Mouse (Mus musculus) stomach, embryonic 16.5 days (tissue): ENCODE data around the gene Gsto2. TPM values are rescaled to one million over a fixed set of nuclear protein-coding genes. Genes with fewer than 3 reads are reported as not detected.

Source experiments
- ATAC-seq: fragments of 200-750 bp; cut with Nextera tagmentation; 2 replicates; pipeline ENCODE4 v1.8.0; 2017; ENCODE audit warnings: moderate number of reproducible peaks, moderate TSS enrichment; ENCODE audit not compliant: insufficient read depth, low FRiP score
- H3K27ac ChIP-seq: fragments of 300-500 bp; sonication (generic); 2 replicates; pipeline ENCODE4 v1.5.1; 2014; ENCODE audit warnings: low read length
- H3K27me3 ChIP-seq: fragments of 300-500 bp; sonication (generic); 2 replicates; pipeline ENCODE4 v1.6.1; 2014; ENCODE audit warnings: low read length, control low read depth, mixed read lengths; ENCODE audit not compliant: control insufficient read depth, insufficient read depth
- H3K36me3 ChIP-seq: fragments of 300-500 bp; sonication (generic); 2 replicates; pipeline ENCODE4 v1.6.1; 2014; ENCODE audit warnings: low read length; ENCODE audit not compliant: control insufficient read depth, insufficient read depth
- H3K4me1 ChIP-seq: fragments of 300-500 bp; sonication (generic); 2 replicates; pipeline ENCODE4 v1.6.1; 2014; ENCODE audit warnings: low read length, control low read depth, mixed read lengths; ENCODE audit not compliant: control insufficient read depth, insufficient read depth
- H3K4me2 ChIP-seq: fragments of 300-500 bp; sonication (generic); 2 replicates; pipeline ENCODE4 v1.6.1; 2014; ENCODE audit warnings: low read depth, low read length, mixed read lengths
- H3K4me3 ChIP-seq: fragments of 300-500 bp; sonication (generic); replicated peaks from 2 replicates; pipeline ENCODE4 v1.5.1; 2014; ENCODE audit warnings: mild to moderate bottlenecking, low read length
- H3K9ac ChIP-seq: fragments of 300-500 bp; sonication (generic); 2 replicates; pipeline ENCODE4 v1.6.1; 2014; ENCODE audit warnings: low read length
- H3K9me3 ChIP-seq: fragments of 300-500 bp; sonication (generic); replicated peaks from 2 replicates; pipeline ENCODE4 v1.6.1; 2016; ENCODE audit warnings: low read length, control low read depth; ENCODE audit not compliant: control insufficient read depth
- WGBS: fragments of 180-500 bp; shearing (Covaris S2); extraction: QIAGEN DNeasy Blood & Tissue Kit; methylation state at CpG from one replicate; pipeline ENCODE4 v1.1.7; 2014; 5-methylcytosine and 5-hydroxymethylcytosine counted together
- polyA plus RNA-seq: library from polyadenylated mRNA; unstranded; fragments of >200 nt; fragmentation: Nextera tagmentation; extraction: Ambion mirVana; gene quantifications from 2 replicates; pipeline ENCODE4 v1.2.1, GENCODE M21; 2015

Gsto2 gene
- polyA plus RNA-seq, 1 experiment from 2014 or later: 2.0 TPM

DNA sequence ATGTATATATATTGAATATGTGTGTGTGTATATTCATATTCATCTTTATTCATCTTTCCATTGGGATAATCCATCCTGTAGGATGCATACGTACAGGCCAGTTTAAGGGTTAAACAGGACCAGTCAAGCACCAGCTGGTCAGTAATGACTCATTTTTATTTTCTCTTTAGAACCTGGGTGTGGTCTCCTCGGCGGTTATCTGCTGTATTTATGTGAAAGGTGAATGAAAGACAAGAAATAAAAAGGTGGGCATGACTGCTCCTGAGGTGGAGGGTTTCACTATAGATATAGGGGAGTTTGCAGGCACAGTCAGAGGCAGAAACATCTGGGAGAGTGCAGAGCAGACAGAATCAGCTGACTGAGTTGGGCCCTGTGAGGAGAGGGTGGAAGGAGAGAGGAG, 4.2 kb downstream of the Gsto2 start:
- no peaks in the 10 kb centered on the region for H3K36me3 ChIP-seq
- H3K9ac ChIP-seq: no peak overlapping the region
- peaks cover 3% of the 10 kb centered on the region; the same call in 1 of the 2 replicates for H3K4me1 ChIP-seq
- H3K27me3 ChIP-seq: no peaks in the 10 kb centered on the region
- 33% methylated on average over 3 of the region's 3 CpGs for WGBS
- H3K27ac ChIP-seq: peak overlapping the region; percentile 14; the same call in 1 of the 2 replicates
- no peak overlapping the region for H3K4me2 ChIP-seq
- H3K4me3 ChIP-seq: no peak overlapping the region
- ATAC-seq: no peak
- no peaks in the 10 kb centered on the region for H3K9me3 ChIP-seq

DNA sequence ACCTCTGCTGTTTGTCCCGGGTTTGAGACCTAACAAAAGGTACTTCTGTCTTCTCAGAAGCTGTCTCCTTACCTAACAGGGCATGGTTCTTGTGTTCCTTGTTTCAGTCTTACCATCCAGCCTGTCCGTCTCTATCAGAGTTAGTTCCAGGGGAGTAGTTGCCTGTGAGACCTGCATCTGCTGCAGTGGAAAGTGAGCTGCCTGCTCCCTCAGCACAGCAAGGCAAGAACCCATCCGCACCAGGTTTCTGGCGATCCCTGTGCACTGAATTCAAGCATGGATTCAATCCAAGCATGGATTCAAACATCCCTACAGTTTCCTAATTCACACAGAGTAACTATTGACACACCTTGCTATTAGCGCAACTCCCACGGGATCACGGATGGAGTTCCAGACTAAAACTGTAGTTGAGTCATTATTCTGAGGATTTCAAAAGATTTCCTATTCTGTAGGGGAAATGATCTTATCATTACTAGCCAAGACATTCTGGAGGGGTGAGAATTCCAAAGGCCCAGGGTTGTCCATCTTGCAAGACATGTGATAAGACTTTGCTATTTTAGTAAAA, 4.8 kb downstream of the Gsto2 start:
- no peak for ATAC-seq
- no peak overlapping the region for H3K9ac ChIP-seq
- no peak overlapping the region for H3K4me3 ChIP-seq
- WGBS: 71% methylated on average over 7 of the region's 7 CpGs
- no peaks in the 10 kb centered on the region for H3K9me3 ChIP-seq
- H3K36me3 ChIP-seq: no peaks in the 10 kb centered on the region
- H3K27me3 ChIP-seq: no peaks in the 10 kb centered on the region
- peak overlapping the region; percentile 14; the same call in 1 of the 2 replicates for H3K27ac ChIP-seq
- peaks cover 3% of the 10 kb centered on the region; the same call in 1 of the 2 replicates for H3K4me1 ChIP-seq
- H3K4me2 ChIP-seq: no peak overlapping the region

DNA sequence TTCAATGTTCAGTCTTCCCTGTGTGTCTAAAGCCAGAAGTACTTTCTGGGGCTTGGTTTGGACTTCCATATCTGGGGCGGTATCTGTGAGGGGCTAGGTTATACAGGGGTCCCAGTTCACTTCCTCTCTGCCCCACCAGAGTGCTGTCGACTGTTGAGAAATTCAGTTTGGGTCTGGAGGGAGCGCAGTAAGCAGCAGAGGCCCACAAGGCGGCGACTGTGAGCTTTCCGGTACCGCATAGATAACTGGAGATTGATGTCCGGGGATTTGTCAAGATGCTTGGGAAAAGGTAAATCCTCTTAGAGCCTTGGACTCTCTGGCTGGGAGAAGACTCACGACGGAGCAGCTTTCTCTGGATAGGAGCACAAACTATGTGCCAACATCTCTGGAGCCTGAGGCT, 6.2 kb downstream of the Gsto2 start:
- Histone ChIP-seq H3K4me2 (no peak overlapping the region), H3K9ac (no peak overlapping the region), H3K27me3 (no peaks in the 10 kb centered on the region), H3K4me1 (no peaks in the 10 kb centered on the region), H3K9me3 (no peaks in the 10 kb centered on the region), H3K4me3 (no peak overlapping the region), H3K36me3 (no peaks in the 10 kb centered on the region), H3K27ac (no peak overlapping the region)
- ATAC-seq: no peak
- 37% methylated on average over 10 of the region's 10 CpGs for WGBS

DNA sequence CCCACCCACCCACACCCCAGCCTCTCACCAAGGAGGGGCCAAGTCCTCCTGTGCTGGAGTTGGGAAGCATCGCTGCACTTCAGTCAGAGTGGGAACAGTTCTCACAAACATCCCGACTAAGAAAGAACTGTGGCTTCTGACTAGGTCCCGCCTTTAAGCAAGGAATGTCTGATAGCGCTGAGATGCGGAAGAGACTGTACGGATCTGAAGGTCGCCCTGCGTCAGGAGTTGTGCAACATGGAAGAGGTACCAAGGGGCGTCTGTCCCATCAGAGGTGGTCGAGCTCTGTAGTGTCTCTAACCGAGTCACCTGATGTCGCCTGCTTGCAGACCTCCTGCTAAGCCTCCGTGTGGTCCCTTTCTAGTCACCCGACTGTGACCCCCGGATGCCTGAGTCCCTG, 10.9 kb downstream of the Gsto2 start:
- WGBS: 55% methylated on average over 15 of the region's 15 CpGs

DNA sequence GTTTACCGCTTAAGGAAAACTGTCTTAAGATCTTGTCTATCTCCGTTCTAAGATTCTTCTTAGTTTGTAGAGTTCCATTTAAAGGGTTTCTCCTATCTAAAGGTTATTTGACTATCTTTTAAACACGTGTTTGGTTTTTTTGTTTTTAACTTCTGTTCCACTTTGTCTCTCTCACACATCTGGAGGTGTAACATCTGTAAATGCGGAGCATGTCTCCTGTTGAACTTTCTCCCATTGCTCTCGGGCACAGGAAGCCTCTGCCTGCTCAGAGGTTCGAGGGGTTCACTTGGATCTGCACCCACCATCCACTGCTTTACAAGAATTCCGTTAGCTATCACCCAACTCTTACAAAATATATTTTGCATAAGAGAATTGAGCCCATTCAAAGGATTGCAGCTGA, 16.2 kb downstream of the Gsto2 start:
- Histone ChIP-seq H3K27me3 (no peaks in the 10 kb centered on the region), H3K9me3 (no peaks in the 10 kb centered on the region), H3K9ac (no peak overlapping the region), H3K4me1 (peaks cover 9% of the 10 kb centered on the region), H3K27ac (no peak overlapping the region), H3K36me3 (no peaks in the 10 kb centered on the region), H3K4me3 (no peak overlapping the region), H3K4me2 (no peak overlapping the region)
- 75% methylated on average over 7 of the region's 7 CpGs for WGBS
- no peak for ATAC-seq

More for the DNA sequence above, 10.9 kb downstream of the Gsto2 start:
- no peak for ATAC-seq
- Histone ChIP-seq H3K27ac (no peak overlapping the region), H3K4me2 (no peak overlapping the region), H3K4me3 (no peak overlapping the region), H3K36me3 (no peaks in the 10 kb centered on the region), H3K4me1 (no peaks in the 10 kb centered on the region), H3K27me3 (no peaks in the 10 kb centered on the region), H3K9ac (no peak overlapping the region), H3K9me3 (no peaks in the 10 kb centered on the region)

DNA sequence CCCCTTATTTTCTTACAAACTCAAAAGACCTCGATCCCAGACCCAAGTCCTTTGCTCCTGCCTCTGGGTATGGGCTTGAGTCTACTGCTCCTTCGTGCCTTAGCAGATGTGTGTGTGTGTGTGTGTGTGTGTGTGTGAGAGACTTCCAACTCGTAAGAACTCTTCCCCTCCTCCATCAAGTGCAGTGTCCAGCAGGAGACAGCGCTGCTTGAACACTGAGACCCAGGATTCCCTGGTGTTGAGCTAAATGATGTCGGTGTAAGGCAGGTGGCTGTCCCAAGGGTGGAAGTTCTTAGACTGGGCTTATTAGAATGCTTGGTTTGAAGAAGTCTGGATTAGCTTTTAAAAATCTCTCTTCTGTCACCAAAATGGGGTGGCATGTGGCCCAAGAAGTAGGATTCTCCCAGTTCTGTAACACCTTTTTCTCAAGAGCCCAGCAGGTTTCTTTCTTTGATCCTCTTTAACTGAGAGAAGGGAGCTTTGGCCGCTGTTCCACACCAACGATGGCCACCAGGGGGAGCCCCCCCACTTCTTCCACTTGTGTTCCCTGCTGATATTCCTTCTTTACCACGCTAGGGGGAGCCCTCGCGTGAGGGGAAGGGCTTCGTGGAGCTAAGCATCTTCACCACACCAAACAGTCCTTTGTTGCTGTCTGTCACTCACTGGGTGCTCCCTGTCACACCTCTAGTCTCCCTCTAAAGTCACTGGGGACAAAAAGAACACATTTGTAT, 17.0 kb downstream of the Gsto2 start:
- Histone ChIP-seq H3K9me3 (no peaks in the 10 kb centered on the region), H3K4me1 (peaks cover 14% of the 10 kb centered on the region), H3K4me3 (no peak overlapping the region), H3K27ac (no peak overlapping the region), H3K9ac (no peak overlapping the region), H3K4me2 (no peak overlapping the region), H3K36me3 (no peaks in the 10 kb centered on the region), H3K27me3 (no peaks in the 10 kb centered on the region)
- peak; percentile 56 for ATAC-seq
- WGBS: 27% methylated on average over 11 of the region's 11 CpGs

DNA sequence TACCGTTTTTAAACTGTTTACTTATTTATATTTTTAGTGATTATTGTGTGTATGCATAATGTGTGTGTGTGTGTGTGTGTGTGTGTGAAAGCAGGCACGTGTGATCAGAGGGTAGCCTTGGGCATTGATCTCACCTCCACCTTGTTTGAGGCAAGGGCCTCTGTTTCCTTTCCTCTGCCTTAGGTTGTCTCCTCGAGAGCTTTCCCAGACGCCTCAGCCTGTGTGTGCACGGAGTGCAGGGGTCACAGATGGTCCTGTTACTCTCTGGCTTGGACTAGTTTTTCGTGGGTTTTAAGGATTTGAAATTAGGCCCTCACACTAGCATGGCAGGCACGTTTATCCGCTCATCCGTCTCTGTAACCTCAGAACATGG, 17.5 kb downstream of the Gsto2 start:
- Histone ChIP-seq H3K4me2 (no peak overlapping the region), H3K4me1 (peaks cover 14% of the 10 kb centered on the region), H3K36me3 (no peaks in the 10 kb centered on the region), H3K9me3 (no peaks in the 10 kb centered on the region), H3K4me3 (no peak overlapping the region), H3K9ac (no peak overlapping the region), H3K27ac (no peak overlapping the region), H3K27me3 (no peaks in the 10 kb centered on the region)
- ATAC-seq: no peak
- WGBS: 46% methylated on average over 9 of the region's 9 CpGs

DNA sequence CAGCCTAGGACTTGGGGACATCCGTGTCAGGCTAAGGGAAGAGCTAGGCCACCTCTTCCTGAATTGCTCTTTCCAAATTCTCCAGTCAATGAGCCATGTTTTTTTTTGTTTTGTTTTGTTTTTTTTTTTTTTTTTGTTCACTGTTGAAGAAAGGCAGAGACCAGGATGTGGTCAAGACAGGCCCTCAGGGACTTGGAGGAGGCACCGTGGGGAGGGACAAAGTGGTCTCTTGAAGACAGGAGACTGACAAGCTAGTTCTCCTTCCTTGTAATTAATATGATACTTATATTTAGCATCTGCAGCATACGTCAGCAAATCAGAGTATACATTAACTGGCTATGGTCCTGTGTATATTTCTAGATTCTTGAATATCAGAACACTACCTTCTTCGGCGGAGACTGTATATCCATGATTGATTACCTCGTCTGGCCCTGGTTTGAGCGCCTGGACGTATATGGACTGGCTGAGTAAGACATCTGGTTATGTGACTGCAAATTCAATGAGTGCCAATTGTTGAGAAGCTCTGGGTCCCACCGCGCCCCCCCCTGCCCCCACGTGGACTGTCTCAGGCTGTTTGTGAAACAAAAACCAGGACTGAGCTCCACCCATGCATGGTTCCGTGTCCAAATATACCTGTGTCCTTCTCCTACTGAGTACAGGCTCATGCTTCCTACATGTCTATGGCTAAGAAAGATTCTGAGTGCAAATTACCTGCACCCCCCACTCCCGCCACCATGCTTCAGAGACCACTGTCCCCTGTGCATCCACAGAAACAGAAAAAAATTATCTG, 19.2 kb downstream of the Gsto2 start:
- Histone ChIP-seq H3K4me1 (peaks cover 14% of the 10 kb centered on the region), H3K9me3 (no peaks in the 10 kb centered on the region), H3K36me3 (no peaks in the 10 kb centered on the region), H3K27me3 (no peaks in the 10 kb centered on the region), H3K4me2 (no peak overlapping the region), H3K4me3 (no peak overlapping the region), H3K9ac (no peak overlapping the region), H3K27ac (no peak overlapping the region)
- no peak for ATAC-seq
- WGBS: 58% methylated on average over 13 of the region's 13 CpGs

DNA sequence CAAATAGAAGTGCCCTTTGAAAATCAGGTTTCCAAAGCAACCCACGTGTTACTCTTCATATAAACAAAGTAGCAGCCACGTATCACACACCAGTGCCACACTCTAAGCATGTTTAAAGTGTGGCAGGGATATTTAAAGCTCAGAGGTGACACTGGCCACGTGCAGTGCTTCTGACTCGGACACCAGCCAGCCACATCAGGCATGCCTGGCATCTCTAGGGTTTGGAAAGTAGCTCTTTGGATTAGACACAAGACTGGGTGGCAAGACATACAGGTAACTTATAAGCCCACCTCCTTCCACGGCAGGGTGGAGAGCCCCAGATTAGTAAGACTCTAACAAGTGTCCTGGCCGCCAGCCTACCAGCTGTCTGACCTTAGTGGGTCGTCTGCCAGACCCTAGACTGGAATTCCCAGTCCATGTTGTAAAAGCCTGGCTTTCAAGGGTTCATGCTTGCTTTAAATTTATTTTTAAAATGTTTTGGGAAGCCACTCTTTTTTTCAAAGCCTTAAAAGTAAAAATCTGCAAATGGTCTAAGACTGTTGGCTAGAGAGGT, 19.9 kb downstream of the Gsto2 start:
- Histone ChIP-seq H3K4me3 (no peak overlapping the region), H3K27me3 (no peaks in the 10 kb centered on the region), H3K4me2 (no peak overlapping the region), H3K9ac (no peak overlapping the region), H3K36me3 (no peaks in the 10 kb centered on the region), H3K9me3 (no peaks in the 10 kb centered on the region), H3K4me1 (peaks cover 17% of the 10 kb centered on the region), H3K27ac (no peak overlapping the region)
- WGBS: 56% methylated on average over 7 of the region's 7 CpGs
- no peak for ATAC-seq
